Mouse (Mus musculus) forebrain, embryonic 14.5 days (tissue): Measurements from ENCODE around the gene Csrnp3. TPM values are rescaled to one million over a fixed set of nuclear protein-coding genes. Genes with fewer than 3 reads are reported as not detected.
A peak's percentile ranks its signal among the peaks of the same experiment; 100 is the strongest.

Source experiments
- ATAC-seq: fragments of 200-750 bp; cut with Nextera tagmentation; 2 replicates; pipeline ENCODE4 v1.8.0; 2017; ENCODE audit warnings: mild to moderate bottlenecking, moderate library complexity
- DNase-seq: peaks from one replicate; pipeline ENCODE4 v3.0.0-alpha.2; 2015; ENCODE audit warnings: low spot score
- H3K27ac ChIP-seq: fragments of 300-500 bp; sonication (generic); 2 replicates; pipeline ENCODE4 v1.5.1; 2014; ENCODE audit warnings: low read depth, mild to moderate bottlenecking, control low read depth, low read length, moderate library complexity
- H3K27me3 ChIP-seq: fragments of 300-500 bp; sonication (generic); replicated peaks from 2 replicates; pipeline ENCODE4 v1.6.1; 2014; ENCODE audit warnings: low read length, control low read depth, mixed read lengths; ENCODE audit not compliant: control insufficient read depth, insufficient read depth
- H3K36me3 ChIP-seq: fragments of 300-500 bp; sonication (generic); 2 replicates; pipeline ENCODE4 v1.6.1; 2014; ENCODE audit warnings: low read length, control low read depth; ENCODE audit not compliant: control insufficient read depth, insufficient read depth
- H3K4me1 ChIP-seq: fragments of 300-500 bp; sonication (generic); 2 replicates; pipeline ENCODE4 v1.6.1; 2014; ENCODE audit warnings: antibody characterized with exemption, low read length, control low read depth; ENCODE audit not compliant: control insufficient read depth, insufficient read depth
- H3K4me2 ChIP-seq: fragments of 300-500 bp; sonication (generic); 2 replicates; pipeline ENCODE4 v1.6.1; 2014; ENCODE audit warnings: mild to moderate bottlenecking, control low read depth, low read length
- H3K4me3 ChIP-seq: fragments of 300-500 bp; sonication (generic); 2 replicates; pipeline ENCODE4 v1.5.1; 2014; ENCODE audit warnings: low read depth, low read length, control low read depth
- H3K9ac ChIP-seq: fragments of 300-500 bp; sonication (generic); 2 replicates; pipeline ENCODE4 v1.6.1; 2014; ENCODE audit warnings: mild to moderate bottlenecking, low read length, control low read depth, moderate library complexity
- H3K9me3 ChIP-seq: fragments of 300-500 bp; sonication (generic); replicated peaks from 2 replicates; pipeline ENCODE4 v1.6.1; 2016; ENCODE audit warnings: low read length, control low read depth, mixed read lengths; ENCODE audit not compliant: control insufficient read depth
- WGBS: fragments of 180-500 bp; shearing (Covaris S2); extraction: QIAGEN DNeasy Blood & Tissue Kit; methylation state at CpG from one replicate; pipeline ENCODE4 v1.1.7; 2014; 5-methylcytosine and 5-hydroxymethylcytosine counted together
- polyA plus RNA-seq: library from polyadenylated mRNA; unstranded; fragments of >200 nt; fragmentation: Nextera tagmentation; extraction: Ambion mirVana; gene quantifications from 2 replicates; pipeline ENCODE4 v1.2.1, GENCODE M21; 2014

The Csrnp3 gene
- polyA plus RNA-seq, 1 experiment from 2014 or later, result 33.0 TPM

DNA sequence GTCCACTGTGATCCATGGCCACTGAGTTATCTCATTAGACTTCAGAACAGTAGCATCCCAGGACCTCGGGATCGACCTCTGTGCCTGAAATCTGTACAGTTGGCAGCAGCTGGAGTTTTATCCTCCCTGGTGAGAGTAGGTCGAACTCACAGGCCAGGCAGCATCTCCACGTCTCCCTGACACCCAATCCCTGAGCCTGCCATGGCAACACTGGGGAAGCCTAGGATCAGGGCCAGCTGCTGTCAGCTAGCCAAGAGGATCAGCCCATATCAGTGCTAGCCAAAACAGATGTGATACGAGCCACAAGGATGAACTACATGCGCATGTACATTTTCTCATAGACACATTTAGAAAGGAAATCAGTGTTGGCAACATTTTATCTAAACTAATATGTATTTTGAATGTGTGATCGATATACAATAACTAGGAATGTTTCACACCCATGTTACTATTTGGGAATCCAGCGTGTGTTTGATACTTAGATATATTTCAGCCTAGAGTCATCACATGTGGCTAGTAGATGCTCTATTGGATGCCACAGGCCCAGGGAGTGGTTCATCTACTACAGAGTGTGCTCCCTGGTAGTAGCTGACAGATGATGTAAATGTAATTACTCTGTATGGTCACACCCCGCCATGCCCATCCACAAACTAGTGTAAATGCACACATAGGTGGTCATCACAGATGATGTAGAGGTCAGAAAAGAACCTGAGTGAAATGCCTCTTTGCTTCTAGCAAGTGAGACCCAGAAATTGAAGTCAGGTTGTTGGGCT, 189.5 kb downstream of the Csrnp3 start:
- 65% methylated on average over 9 of the region's 9 CpGs for WGBS

GRCm38 (mm10) chr2:66040611-66041010, 195.0 kb downstream of the Csrnp3 start:
- H3K27me3 ChIP-seq, result peaks cover 7% of the 10 kb centered on the region; the same call in 1 of the 2 replicates
- no peaks in the 10 kb centered on the region for H3K9me3 ChIP-seq
- H3K4me1 ChIP-seq, result peaks cover 21% of the 10 kb centered on the region
- peak overlapping the region; percentile 43; the same call in 1 of the 2 replicates for H3K4me2 ChIP-seq
- DNase-seq, result peak; percentile 52
- no peak overlapping the region for H3K27ac ChIP-seq
- no peak for ATAC-seq
- no peak overlapping the region for H3K9ac ChIP-seq
- H3K4me3 ChIP-seq, result no peak overlapping the region
- H3K36me3 ChIP-seq, result no peaks in the 10 kb centered on the region

More for the DNA sequence above, 189.5 kb downstream of the Csrnp3 start:
- Histone ChIP-seq H3K36me3 (no peaks in the 10 kb centered on the region), H3K27ac (no peak overlapping the region), H3K4me3 (no peak overlapping the region), H3K4me1 (0 out of 2 replicates have a peak, but pooled peaks cover 3% of the 10 kb centered on the region), H3K27me3 (peaks cover 7% of the 10 kb centered on the region; the same call in 1 of the 2 replicates), H3K4me2 (no peak overlapping the region), H3K9ac (no peak overlapping the region), H3K9me3 (no peaks in the 10 kb centered on the region)
- ATAC-seq (peak; percentile 75), DNase-seq (peak; percentile 71)

DNA sequence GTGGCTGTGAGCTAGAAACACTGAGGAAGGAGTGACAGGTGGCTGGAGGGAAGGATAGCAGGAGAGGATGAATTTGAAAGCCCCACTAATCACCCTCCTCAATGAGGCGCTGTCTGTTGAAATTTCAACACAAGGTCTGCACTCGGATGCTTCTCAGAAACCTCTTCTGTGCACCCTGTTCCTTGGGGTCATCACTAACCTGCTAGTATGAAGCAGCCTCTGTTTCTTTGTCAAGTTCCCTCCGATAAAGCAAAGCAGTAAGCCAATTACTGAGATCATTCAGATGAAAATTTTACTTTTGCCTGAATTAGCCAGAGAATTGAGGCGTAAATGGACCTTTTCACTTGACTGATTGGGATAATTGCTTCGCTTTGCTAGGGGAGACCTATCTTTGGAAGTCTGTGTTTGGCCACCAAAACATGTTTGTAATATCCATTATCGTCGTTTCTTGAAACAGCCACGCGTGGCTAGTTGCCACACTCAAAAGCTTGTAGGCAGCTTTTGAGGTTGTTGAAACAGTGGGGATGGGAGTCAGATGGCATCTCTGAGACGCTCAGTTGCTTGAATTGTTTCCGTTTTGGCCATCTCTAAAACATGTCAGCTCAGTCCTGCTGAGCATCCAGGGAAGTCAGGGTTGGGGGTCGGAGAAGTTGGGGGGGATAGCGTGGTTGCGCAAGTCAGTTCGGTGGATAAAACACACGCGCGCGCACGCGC, 195.8 kb downstream of the Csrnp3 start:
- ATAC-seq, result peak; percentile 63
- peak; percentile 83 for DNase-seq
- H3K4me3 ChIP-seq, result peak overlapping the region; percentile 10; the same call in 1 of the 2 replicates
- H3K36me3 ChIP-seq, result no peaks in the 10 kb centered on the region
- no peak overlapping the region; the same call in 1 of the 2 replicates for H3K9ac ChIP-seq
- H3K27ac ChIP-seq, result peak overlapping the region; percentile 78
- no peaks in the 10 kb centered on the region for H3K9me3 ChIP-seq
- WGBS, result 19% methylated on average over 21 of the region's 21 CpGs
- H3K27me3 ChIP-seq, result peaks cover 7% of the 10 kb centered on the region; the same call in 1 of the 2 replicates
- peaks cover 21% of the 10 kb centered on the region for H3K4me1 ChIP-seq
- H3K4me2 ChIP-seq, result peak overlapping the region; percentile 43

- H3K4me3 ChIP-seq, result peak overlapping the region; percentile 10; the same call in 1 of the 2 replicates
These were observed 196.4 kb downstream of the Csrnp3 start for GRCm38 (mm10) chr2:66041917-66042419.

DNA sequence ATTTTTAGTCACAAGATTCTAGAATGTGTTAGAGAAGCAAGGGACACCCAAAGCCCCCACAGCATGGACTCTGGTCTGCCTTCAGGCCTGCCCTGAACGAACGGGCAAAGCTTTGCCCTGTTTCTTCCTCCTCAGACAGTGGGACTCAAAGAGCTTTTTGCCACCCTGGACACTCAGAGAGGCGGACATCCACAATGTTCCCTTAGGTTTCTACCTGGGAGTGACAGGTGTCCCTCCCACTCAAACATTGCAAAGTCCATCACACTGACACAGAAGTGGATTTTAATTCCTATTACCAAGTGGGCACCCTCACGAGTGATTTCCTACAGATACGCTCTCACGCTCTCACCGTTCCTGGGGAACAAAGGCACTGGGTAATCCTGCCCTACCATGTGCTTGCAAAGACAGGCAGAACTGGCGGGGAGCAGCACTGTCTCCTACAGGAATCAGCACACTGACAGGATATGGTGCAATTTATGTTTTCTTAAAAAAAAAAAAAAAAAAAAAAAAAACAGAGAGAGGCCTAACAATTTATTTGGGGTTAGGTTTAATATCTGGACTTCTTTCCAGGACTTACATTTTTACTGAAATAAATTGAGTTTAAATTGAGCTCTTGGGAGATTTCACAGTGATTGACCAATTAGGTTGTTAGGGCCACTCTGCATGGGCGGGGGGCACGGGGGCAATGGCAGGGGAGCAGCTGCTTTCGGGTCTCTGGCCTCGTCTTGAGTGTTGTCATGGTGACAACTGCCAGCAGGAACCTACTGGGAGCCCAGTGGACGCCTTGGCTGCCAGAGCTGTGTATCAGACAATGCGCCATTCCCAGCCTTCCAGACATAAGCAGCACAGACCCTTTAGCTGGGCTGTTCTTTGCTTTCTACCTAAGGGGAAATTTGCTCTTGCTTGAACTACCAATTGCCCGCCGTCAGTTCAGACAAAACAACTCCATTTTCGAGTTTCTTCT, 198.2 kb downstream of the Csrnp3 start:
- Histone ChIP-seq H3K4me2 (no peak overlapping the region), H3K36me3 (no peaks in the 10 kb centered on the region), H3K4me1 (peaks cover 21% of the 10 kb centered on the region), H3K9ac (peak overlapping the region; percentile 8; the same call in 1 of the 2 replicates), H3K4me3 (no peak overlapping the region), H3K27me3 (0 out of 2 replicates have a peak, but pooled peaks cover 3% of the 10 kb centered on the region), H3K9me3 (no peaks in the 10 kb centered on the region), H3K27ac (peak overlapping the region; percentile 65)
- 34% methylated on average over 17 of the region's 17 CpGs for WGBS
- DNase-seq, result peak; percentile 83
- ATAC-seq, result peak; percentile 68

More at GRCm38 (mm10) chr2:66041917-66042419, 196.4 kb downstream of the Csrnp3 start:
- DNase-seq (peak; percentile 90), ATAC-seq (peak; percentile 84)
- WGBS, result 10% methylated on average over 9 of the region's 9 CpGs
- Histone ChIP-seq H3K9me3 (no peaks in the 10 kb centered on the region), H3K27ac (peak overlapping the region; percentile 78), H3K36me3 (no peaks in the 10 kb centered on the region), H3K4me2 (peak overlapping the region; percentile 43), H3K9ac (no peak overlapping the region), H3K4me1 (peaks cover 21% of the 10 kb centered on the region), H3K27me3 (peaks cover 7% of the 10 kb centered on the region; the same call in 1 of the 2 replicates)

- Histone ChIP-seq H3K4me3 (no peak overlapping the region), H3K27ac (peak overlapping the region; percentile 65), H3K9ac (no peak overlapping the region; the same call in 1 of the 2 replicates), H3K9me3 (no peaks in the 10 kb centered on the region), H3K36me3 (no peaks in the 10 kb centered on the region), H3K27me3 (no peaks in the 10 kb centered on the region), H3K4me1 (peaks cover 21% of the 10 kb centered on the region), H3K4me2 (no peak overlapping the region)
- ATAC-seq (no peak; the same call in 1 of the 2 replicates), DNase-seq (no peak)
- WGBS, result 85% methylated on average over 12 of the region's 12 CpGs
These were observed 199.0 kb downstream of the Csrnp3 start for GRCm38 (mm10) chr2:66044405-66045089.

DNA sequence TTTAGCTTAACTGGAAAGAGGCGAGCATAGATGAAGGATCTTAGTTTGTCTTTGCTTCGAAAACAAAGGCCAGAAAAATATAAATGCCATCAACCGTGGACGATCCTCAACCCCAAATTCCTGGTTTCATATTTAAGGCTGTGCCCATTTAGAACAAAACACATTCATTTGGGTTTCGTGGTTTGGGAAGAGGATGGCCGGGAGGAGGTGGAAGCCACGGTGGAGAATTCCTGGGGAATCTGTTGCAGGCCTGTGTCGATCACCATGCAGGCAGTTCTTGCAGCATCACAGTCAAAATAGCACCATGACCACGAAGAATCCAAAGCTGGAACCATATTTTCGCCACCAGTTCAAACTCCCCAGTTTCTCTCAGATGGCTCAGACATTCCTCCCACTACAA, 217.7 kb downstream of the Csrnp3 start:
- no peak overlapping the region for H3K4me2 ChIP-seq
- 0 out of 2 replicates have a peak, but pooled peaks cover 2% of the 10 kb centered on the region for H3K4me1 ChIP-seq
- H3K36me3 ChIP-seq, result no peaks in the 10 kb centered on the region
- ATAC-seq (no peak), DNase-seq (no peak)
- no peaks in the 10 kb centered on the region for H3K27me3 ChIP-seq
- no peak overlapping the region for H3K4me3 ChIP-seq
- H3K9ac ChIP-seq, result no peak overlapping the region
- H3K27ac ChIP-seq, result no peak overlapping the region
- WGBS, result 92% methylated on average over 10 of the region's 10 CpGs
- no peaks in the 10 kb centered on the region for H3K9me3 ChIP-seq
